Mouse (Mus musculus): Measurements from ENCODE around the gene Gpr87. TPM values are rescaled to one million over a fixed set of nuclear protein-coding genes. Genes with fewer than 3 reads are reported as not detected.
"Not testable (repeated sequence)": the region's sequence is repeated elsewhere in the genome, so short reads cannot be mapped to it uniquely, and the experiment has no call there.

The Gpr87 gene
- polyA plus RNA-seq, 1 experiment from 2014 or later = 7.4 TPM

- Histone ChIP-seq H3K4me2 (ENCODE audit: low read depth, low read length) (no peak overlapping the region), H3K9ac (ENCODE audit: low read depth, low read length) (no peak overlapping the region), H3K27me3 (replicated peaks; ENCODE audit: control insufficient read depth, insufficient read depth, low read length) (no peaks in the 10 kb centered on the region), H3K9me3 (ENCODE audit: control insufficient read depth, low read length) (no peaks in the 10 kb centered on the region), H3K27ac (replicated peaks; ENCODE audit: low read depth, low read length) (no peak overlapping the region), H3K4me3 (ENCODE audit: low read depth, low read length) (no peak overlapping the region), H3K36me3 (ENCODE audit: control insufficient read depth, insufficient read depth, low read length) (no peaks in the 10 kb centered on the region), H3K4me1 (ENCODE audit: control insufficient read depth, insufficient read depth, low read length) (no peaks in the 10 kb centered on the region)
- ATAC-seq (ENCODE audit: low read depth) (no peak), DNase-seq (ENCODE audit: low spot score) (no peak)
- 87% methylated on average over 6 of the region's 6 CpGs for WGBS
These were observed 39.5 kb downstream of the Gpr87 start for GRCm38 (mm10) chr3:59155404-59155803.

GRCm38 (mm10) chr3:59154888-59155287, 40.0 kb downstream of the Gpr87 start:
- DNase-seq (ENCODE audit: low spot score) = no peak
- no peak for ATAC-seq (ENCODE audit: low read depth)
- Histone ChIP-seq H3K4me2 (ENCODE audit: low read depth, low read length) (no peak overlapping the region), H3K4me1 (ENCODE audit: control insufficient read depth, insufficient read depth, low read length) (no peaks in the 10 kb centered on the region), H3K9me3 (ENCODE audit: control insufficient read depth, low read length) (no peaks in the 10 kb centered on the region), H3K27me3 (replicated peaks; ENCODE audit: control insufficient read depth, insufficient read depth, low read length) (no peaks in the 10 kb centered on the region), H3K9ac (ENCODE audit: low read depth, low read length) (no peak overlapping the region), H3K4me3 (ENCODE audit: low read depth, low read length) (no peak overlapping the region), H3K36me3 (ENCODE audit: control insufficient read depth, insufficient read depth, low read length) (no peaks in the 10 kb centered on the region), H3K27ac (replicated peaks; ENCODE audit: low read depth, low read length) (no peak overlapping the region)
- 37% methylated on average over 2 of the region's 2 CpGs for WGBS

DNA sequence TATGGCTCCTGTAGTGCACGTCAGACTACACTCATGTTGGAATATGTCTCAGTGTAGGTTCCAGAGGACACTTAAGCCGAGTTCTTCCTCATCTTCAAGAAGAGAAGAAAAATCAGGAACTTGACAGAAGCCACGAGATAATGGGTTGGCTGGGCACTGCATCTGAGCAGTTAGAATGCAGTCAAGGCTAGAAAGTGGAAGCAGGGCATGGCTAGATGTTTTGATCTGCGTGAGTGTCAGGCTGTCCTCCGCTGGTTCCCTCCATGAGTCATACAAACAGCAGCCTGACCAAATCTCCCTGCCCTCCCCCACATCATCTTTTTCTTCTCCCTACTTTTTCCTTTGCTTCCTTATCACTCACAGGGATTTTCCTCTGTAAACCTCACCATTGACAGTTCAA, 41.5 kb downstream of the Gpr87 start, which contains the start of gene P2ry14:
Gene P2ry14 (minus strand): TSS at position 195 of the 400 bp plus-strand sequence.
- no peak within 1 kb of the TSS for H3K4me3 ChIP-seq (ENCODE audit: low read depth, low read length)
- no peak within 1 kb of the TSS for H3K27ac ChIP-seq (replicated peaks; ENCODE audit: low read depth, low read length)
- H3K9me3 ChIP-seq (ENCODE audit: control insufficient read depth, low read length) = no peaks in the 10 kb centered on the region
- DNase-seq (ENCODE audit: low spot score) (no peak), ATAC-seq (ENCODE audit: low read depth) (no peak)
- no peaks in the 10 kb centered on the region for H3K36me3 ChIP-seq (ENCODE audit: control insufficient read depth, insufficient read depth, low read length)
- H3K4me1 ChIP-seq (ENCODE audit: control insufficient read depth, insufficient read depth, low read length) = no peaks in the 10 kb centered on the region
- no peak within 1 kb of the TSS for H3K9ac ChIP-seq (ENCODE audit: low read depth, low read length)
- WGBS = 82% methylated on average over 5 of the region's 5 CpGs
- no peak within 1 kb of the TSS for H3K4me2 ChIP-seq (ENCODE audit: low read depth, low read length)
- no peaks in the 10 kb centered on the region for H3K27me3 ChIP-seq (replicated peaks; ENCODE audit: control insufficient read depth, insufficient read depth, low read length)

DNA sequence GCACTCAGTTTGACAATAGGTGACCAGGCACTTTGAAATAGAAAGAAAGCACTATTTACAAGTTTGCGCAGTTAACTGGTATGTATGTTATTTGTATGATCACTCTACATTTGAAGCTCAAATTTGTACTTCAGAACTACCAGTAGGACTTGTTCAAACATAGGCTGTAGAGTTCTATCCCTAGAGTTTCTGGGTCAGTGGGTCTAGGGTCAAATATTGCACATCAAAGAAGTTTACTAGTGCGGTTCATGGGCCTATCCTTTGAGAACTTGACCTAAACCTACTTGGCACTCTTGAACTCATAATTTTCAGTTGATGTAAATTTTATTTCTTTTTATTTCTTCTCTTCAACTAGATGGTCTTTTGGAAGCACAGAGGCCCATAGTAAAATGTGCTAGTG, 44.3 kb downstream of the Gpr87 start:
- no peaks in the 10 kb centered on the region for H3K27me3 ChIP-seq (replicated peaks; ENCODE audit: control insufficient read depth, insufficient read depth, low read length)
- ATAC-seq (ENCODE audit: low read depth) = no peak
- H3K27ac ChIP-seq (replicated peaks; ENCODE audit: low read depth, low read length) = no peak overlapping the region
- H3K9ac ChIP-seq (ENCODE audit: low read depth, low read length) = no peak overlapping the region
- H3K9me3 ChIP-seq (ENCODE audit: control insufficient read depth, low read length) = no peaks in the 10 kb centered on the region
- 89% methylated on average over 2 of the region's 2 CpGs for WGBS
- no peaks in the 10 kb centered on the region for H3K36me3 ChIP-seq (ENCODE audit: control insufficient read depth, insufficient read depth, low read length)
- no peak for DNase-seq (ENCODE audit: low spot score)
- no peak overlapping the region for H3K4me2 ChIP-seq (ENCODE audit: low read depth, low read length)
- H3K4me1 ChIP-seq (ENCODE audit: control insufficient read depth, insufficient read depth, low read length) = no peaks in the 10 kb centered on the region
- H3K4me3 ChIP-seq (ENCODE audit: low read depth, low read length) = no peak overlapping the region

- ATAC-seq (ENCODE audit: low read depth) (no peak), DNase-seq (ENCODE audit: low spot score) (no peak)
- Histone ChIP-seq H3K9me3 (ENCODE audit: control insufficient read depth, low read length) (no peaks in the 10 kb centered on the region), H3K27me3 (replicated peaks; ENCODE audit: control insufficient read depth, insufficient read depth, low read length) (no peaks in the 10 kb centered on the region), H3K36me3 (ENCODE audit: control insufficient read depth, insufficient read depth, low read length) (no peaks in the 10 kb centered on the region), H3K4me1 (ENCODE audit: control insufficient read depth, insufficient read depth, low read length) (no peaks in the 10 kb centered on the region), H3K4me2 (ENCODE audit: low read depth, low read length) (no peak overlapping the region), H3K27ac (replicated peaks; ENCODE audit: low read depth, low read length) (no peak overlapping the region), H3K9ac (ENCODE audit: low read depth, low read length) (no peak overlapping the region), H3K4me3 (ENCODE audit: low read depth, low read length) (no peak overlapping the region)
These were observed 45.3 kb downstream of the Gpr87 start for GRCm38 (mm10) chr3:59149646-59150045.

GRCm38 (mm10) chr3:59145194-59145593, 49.7 kb downstream of the Gpr87 start:
- Histone ChIP-seq H3K4me3 (ENCODE audit: low read depth, low read length) (no peak overlapping the region), H3K9ac (ENCODE audit: low read depth, low read length) (no peak overlapping the region), H3K27ac (replicated peaks; ENCODE audit: low read depth, low read length) (no peak overlapping the region), H3K4me1 (ENCODE audit: control insufficient read depth, insufficient read depth, low read length) (no peaks in the 10 kb centered on the region), H3K27me3 (replicated peaks; ENCODE audit: control insufficient read depth, insufficient read depth, low read length) (no peaks in the 10 kb centered on the region), H3K9me3 (ENCODE audit: control insufficient read depth, low read length) (no peaks in the 10 kb centered on the region), H3K4me2 (ENCODE audit: low read depth, low read length) (no peak overlapping the region), H3K36me3 (ENCODE audit: control insufficient read depth, insufficient read depth, low read length) (no peaks in the 10 kb centered on the region)
- WGBS = 63% methylated on average over 5 of the region's 5 CpGs
- DNase-seq (ENCODE audit: low spot score) (no peak), ATAC-seq (ENCODE audit: low read depth) (no peak)

- Histone ChIP-seq H3K27ac (replicated peaks; ENCODE audit: low read depth, low read length) (no peak overlapping the region), H3K4me3 (ENCODE audit: low read depth, low read length) (no peak overlapping the region), H3K36me3 (ENCODE audit: control insufficient read depth, insufficient read depth, low read length) (no peaks in the 10 kb centered on the region), H3K27me3 (replicated peaks; ENCODE audit: control insufficient read depth, insufficient read depth, low read length) (no peaks in the 10 kb centered on the region), H3K4me1 (ENCODE audit: control insufficient read depth, insufficient read depth, low read length) (no peaks in the 10 kb centered on the region), H3K9me3 (ENCODE audit: control insufficient read depth, low read length) (no peaks in the 10 kb centered on the region), H3K4me2 (ENCODE audit: low read depth, low read length) (no peak overlapping the region), H3K9ac (ENCODE audit: low read depth, low read length) (no peak overlapping the region)
- 68% methylated on average over 8 of the region's 8 CpGs for WGBS
- ATAC-seq (ENCODE audit: low read depth) (no peak), DNase-seq (ENCODE audit: low spot score) (no peak)
These were observed 53.2 kb downstream of the Gpr87 start for GRCm38 (mm10) chr3:59141507-59142305.

DNA sequence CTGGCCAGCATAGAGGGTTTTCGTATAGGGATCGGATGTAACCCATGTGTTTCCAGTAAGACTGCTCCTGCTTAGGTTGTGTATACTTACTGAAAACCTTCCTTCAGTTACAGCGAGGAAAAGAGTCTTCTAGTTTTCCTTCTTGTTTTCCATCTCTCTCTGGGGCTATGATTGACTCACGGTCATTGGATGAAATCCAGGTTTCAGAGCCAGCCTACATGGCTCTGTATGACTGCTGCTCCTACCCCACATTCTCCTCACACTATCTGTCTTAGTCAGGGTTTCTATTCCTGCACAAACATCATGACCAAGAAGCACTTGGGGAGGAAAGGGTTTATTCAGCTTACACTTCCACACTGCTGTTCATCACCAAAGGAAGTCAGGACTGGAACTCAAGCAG, 54.0 kb downstream of the Gpr87 start:
- not testable (repeated sequence) for H3K27ac ChIP-seq (replicated peaks; ENCODE audit: low read depth, low read length); DNase-seq (ENCODE audit: low spot score); H3K4me2 ChIP-seq (ENCODE audit: low read depth, low read length); H3K9ac ChIP-seq (ENCODE audit: low read depth, low read length); ATAC-seq (ENCODE audit: low read depth); H3K36me3 ChIP-seq (ENCODE audit: control insufficient read depth, insufficient read depth, low read length); H3K9me3 ChIP-seq (ENCODE audit: control insufficient read depth, low read length); H3K4me3 ChIP-seq (ENCODE audit: low read depth, low read length); H3K4me1 ChIP-seq (ENCODE audit: control insufficient read depth, insufficient read depth, low read length); H3K27me3 ChIP-seq (replicated peaks; ENCODE audit: control insufficient read depth, insufficient read depth, low read length)
- 68% methylated on average over 4 of the region's 4 CpGs for WGBS

- H3K36me3 ChIP-seq (ENCODE audit: control insufficient read depth, insufficient read depth, low read length) = no peaks in the 10 kb centered on the region
- DNase-seq (ENCODE audit: low spot score) = no peak
- H3K27me3 ChIP-seq (replicated peaks; ENCODE audit: control insufficient read depth, insufficient read depth, low read length) = no peaks in the 10 kb centered on the region
- H3K27ac ChIP-seq (replicated peaks; ENCODE audit: low read depth, low read length) = no peak overlapping the region
- no peak for ATAC-seq (ENCODE audit: low read depth)
- H3K9ac ChIP-seq (ENCODE audit: low read depth, low read length) = no peak overlapping the region
- H3K9me3 ChIP-seq (ENCODE audit: control insufficient read depth, low read length) = no peaks in the 10 kb centered on the region
- 74% methylated on average over 2 of the region's 2 CpGs for WGBS
- no peak overlapping the region for H3K4me3 ChIP-seq (ENCODE audit: low read depth, low read length)
- no peak overlapping the region for H3K4me2 ChIP-seq (ENCODE audit: low read depth, low read length)
- no peaks in the 10 kb centered on the region for H3K4me1 ChIP-seq (ENCODE audit: control insufficient read depth, insufficient read depth, low read length)
These were observed 54.8 kb downstream of the Gpr87 start for GRCm38 (mm10) chr3:59140115-59140514.
